Mouse (Mus musculus) G1E (cell line): ENCODE measurements around the gene Siah3. TPM values are rescaled to one million over a fixed set of nuclear protein-coding genes. Genes with fewer than 3 reads are reported as not detected.

ENCODE experiments used
- ATAC-seq: 2 replicates; pipeline ENCODE4 v1.8.0; 2016; ENCODE audit warnings: mild to moderate bottlenecking; ENCODE audit not compliant: insufficient number of reproducible peaks, poor library complexity, low FRiP score, severe bottlenecking; ENCODE audit errors: extremely low read depth
- DNase-seq: peaks from one replicate; pipeline ENCODE4 v3.0.0; 2012; ENCODE audit warnings: low spot score
- H3K27me3 ChIP-seq: 2 replicates; pipeline ENCODE4 v1.6.1; 2012; ENCODE audit warnings: mild to moderate bottlenecking, low read length, inconsistent platforms; ENCODE audit not compliant: insufficient read depth
- H3K36me3 ChIP-seq: replicated peaks from 2 replicates; pipeline ENCODE3; 2012; ENCODE audit warnings: mild to moderate bottlenecking, inconsistent platforms
- H3K4me1 ChIP-seq: 2 replicates; pipeline ENCODE4 v1.6.1; 2012; ENCODE audit warnings: low read depth, low read length, inconsistent platforms, mixed read lengths; ENCODE audit not compliant: insufficient read depth
- H3K4me3 ChIP-seq: 2 replicates; pipeline ENCODE4 v1.5.1; 2012; ENCODE audit warnings: low read depth, mild to moderate bottlenecking, inconsistent platforms, low read length, moderate library complexity, mixed read lengths
- H3K9me3 ChIP-seq: replicated peaks from 2 replicates; pipeline ENCODE4 v1.6.1; 2012; ENCODE audit warnings: inconsistent platforms
- CTCF ChIP-seq: IDR thresholded peaks from 2 replicates; pipeline ENCODE4 v1.5.1; 2012; ENCODE audit warnings: low read depth, low read length, inconsistent platforms, mixed read lengths
- GATA1 ChIP-seq: IDR thresholded peaks from 2 replicates; pipeline ENCODE4 v1.6.1; 2012; ENCODE audit warnings: borderline replicate concordance, low read length, inconsistent platforms, mixed read lengths
- GATA2 ChIP-seq: IDR thresholded peaks from 2 replicates; pipeline ENCODE4 v1.6.1; 2012; ENCODE audit warnings: low read depth, low read length, inconsistent platforms, borderline replicate concordance
- POLR2AphosphoS5 ChIP-seq: IDR thresholded peaks from 2 replicates; pipeline ENCODE4 v1.6.1; 2012; ENCODE audit warnings: low read depth, low read length, inconsistent platforms; ENCODE audit not compliant: insufficient replicate concordance
- TAL1 ChIP-seq: conservative IDR thresholded peaks from 2 replicates; pipeline ENCODE4 v1.6.1; 2012; ENCODE audit warnings: low read depth, low read length, inconsistent platforms, mixed read lengths
- polyA plus RNA-seq: library from polyadenylated mRNA; stranded (reverse); fragments of >175 nt; gene quantifications from 2 replicates; pipeline ENCODE4 v1.2.3, GENCODE M21; 2012
- total RNA-seq, 2 experiments: library from RNA; stranded (forward) in 1 of 2; stranded (reverse) in 1 of 2; fragments of 200-1000 nt in 1 of 2; fragments of >200 nt in 1 of 2; fragmentation: Nextera tagmentation in 1 of 2; gene quantifications; 2 replicates each; pipeline ENCODE4 v1.2.3; 2014 to 2017

Siah3 gene
- total and polyA plus RNA-seq, 3 experiments: 0.11 TPM; not detected in 2

DNA sequence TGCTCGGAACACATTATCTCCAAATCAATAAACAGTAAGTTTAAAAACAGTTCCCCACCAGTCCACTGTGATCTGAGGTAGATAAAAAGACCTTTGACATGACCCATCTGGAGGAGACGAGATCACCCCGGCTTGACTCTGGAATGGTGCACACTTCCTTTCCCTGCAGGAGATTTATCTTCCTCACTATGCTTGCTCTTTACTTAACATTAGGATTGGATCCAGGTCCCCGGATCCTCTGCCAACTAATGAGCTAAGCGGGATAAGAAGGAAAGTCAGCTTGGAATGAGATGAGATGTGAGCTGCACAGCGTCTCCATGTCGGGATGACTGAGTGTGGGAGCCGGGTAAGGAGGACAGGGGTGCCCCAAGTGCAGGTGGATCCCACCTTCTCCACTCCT lies 46.7 kb downstream of the Siah3 start:
- DNase-seq (no peak), ATAC-seq (no peak)
- no peaks in the 10 kb centered on the region for H3K9me3 ChIP-seq
- no peaks in the 10 kb centered on the region for H3K27me3 ChIP-seq
- no peak overlapping the region for H3K4me3 ChIP-seq
- no peak for TF ChIP-seq GATA2
- TF ChIP-seq CTCF: no peak
- TF ChIP-seq GATA1: no peak
- H3K4me1 ChIP-seq: no peaks in the 10 kb centered on the region
- no peaks in the 10 kb centered on the region for H3K36me3 ChIP-seq

- Histone ChIP-seq H3K36me3 (no peaks in the 10 kb centered on the region), H3K4me3 (no peak overlapping the region), H3K27me3 (no peaks in the 10 kb centered on the region), H3K9me3 (no peaks in the 10 kb centered on the region), H3K4me1 (no peaks in the 10 kb centered on the region)
- no peak for ATAC-seq
- DNase-seq: no peak
- TF ChIP-seq TAL1 (no peak), POLR2AphosphoS5 (no peak), GATA1 (no peak), CTCF (no peak), GATA2 (no peak)
Observed at GRCm38 (mm10) chr14:75504255-75504654, 48.5 kb downstream of the Siah3 start.

GRCm38 (mm10) chr14:75505126-75505840 lies 49.5 kb downstream of the Siah3 start:
- ATAC-seq: no peak
- Histone ChIP-seq H3K4me3 (no peak overlapping the region), H3K9me3 (no peaks in the 10 kb centered on the region), H3K27me3 (no peaks in the 10 kb centered on the region), H3K36me3 (no peaks in the 10 kb centered on the region), H3K4me1 (no peaks in the 10 kb centered on the region)
- TF ChIP-seq GATA1 (no peak), POLR2AphosphoS5 (no peak)
- DNase-seq: no peak

GRCm38 (mm10) chr14:75506246-75506645 lies 50.5 kb downstream of the Siah3 start:
- ATAC-seq: no peak
- H3K9me3 ChIP-seq: no peaks in the 10 kb centered on the region
- no peaks in the 10 kb centered on the region for H3K36me3 ChIP-seq
- H3K27me3 ChIP-seq: no peaks in the 10 kb centered on the region
- no peaks in the 10 kb centered on the region for H3K4me1 ChIP-seq
- DNase-seq: no peak
- H3K4me3 ChIP-seq: no peak overlapping the region
- no peak for TF ChIP-seq TAL1
- no peak for TF ChIP-seq GATA2
- TF ChIP-seq CTCF: no peak
- TF ChIP-seq POLR2AphosphoS5: no peak
- TF ChIP-seq GATA1: no peak

GRCm38 (mm10) chr14:75510125-75510524 lies 54.3 kb downstream of the Siah3 start:
- H3K27me3 ChIP-seq: no peaks in the 10 kb centered on the region
- no peaks in the 10 kb centered on the region for H3K36me3 ChIP-seq
- no peaks in the 10 kb centered on the region for H3K9me3 ChIP-seq
- DNase-seq (no peak), ATAC-seq (no peak)
- no peak overlapping the region for H3K4me3 ChIP-seq
- TF ChIP-seq CTCF (no peak), GATA1 (no peak), TAL1 (no peak), POLR2AphosphoS5 (no peak), GATA2 (no peak)
- H3K4me1 ChIP-seq: no peaks in the 10 kb centered on the region

- H3K36me3 ChIP-seq: no peaks in the 10 kb centered on the region
- no peak overlapping the region for H3K4me3 ChIP-seq
- no peaks in the 10 kb centered on the region for H3K4me1 ChIP-seq
- no peaks in the 10 kb centered on the region for H3K9me3 ChIP-seq
- no peak for DNase-seq
- H3K27me3 ChIP-seq: no peaks in the 10 kb centered on the region
- no peak for ATAC-seq
- TF ChIP-seq POLR2AphosphoS5 (no peak), GATA1 (no peak), CTCF (no peak), TAL1 (no peak), GATA2 (no peak)
Observed at GRCm38 (mm10) chr14:75512946-75513345, 57.2 kb downstream of the Siah3 start.
